Mouse (Mus musculus) megakaryocyte, adult 5-6 weeks (primary cell): ENCODE data around the gene Cyb5r4. TPM values are rescaled to one million over a fixed set of nuclear protein-coding genes. Genes with fewer than 3 reads are reported as not detected.
"Not testable (repeated sequence)": the region's sequence is repeated elsewhere in the genome, so short reads cannot be mapped to it uniquely, and the experiment has no call there.

Experiments used
- ATAC-seq: 2 replicates; pipeline ENCODE4 v1.8.0; 2016; ENCODE audit warnings: mild to moderate bottlenecking, inconsistent platforms; ENCODE audit not compliant: poor library complexity, severe bottlenecking
- total RNA-seq, 2 experiments: library from RNA; stranded (forward) in 1 of 2; stranded (reverse) in 1 of 2; fragments of 153-499, 151-499 nt in 1 of 2; fragments of 221-1000, 200-1000 nt in 1 of 2; gene quantifications; 2 replicates each; pipeline versions ENCODE4 v1.2.3 to v1.2.4; 2015 to 2017

Gene Cyb5r4
- total RNA-seq, 2 experiments from 2014 or later = 163 to 205 TPM

- no peak for ATAC-seq
Observed at GRCm38 (mm10) chr9:87015938-87016294, 5.9 kb upstream of the Cyb5r4 start.

GRCm38 (mm10) chr9:87025764-87026163 lies 4.0 kb downstream of the Cyb5r4 start:
- peak; percentile 59 for ATAC-seq

- peak; percentile 64 for ATAC-seq
Observed at GRCm38 (mm10) chr9:87027423-87028084, 5.7 kb downstream of the Cyb5r4 start.

GRCm38 (mm10) chr9:87032196-87032595 lies 10.4 kb downstream of the Cyb5r4 start:
- ATAC-seq = no peak

GRCm38 (mm10) chr9:87034831-87035580 lies 13.2 kb downstream of the Cyb5r4 start:
- no peak for ATAC-seq

GRCm38 (mm10) chr9:87049425-87049824 lies 27.6 kb downstream of the Cyb5r4 start:
- no peak for ATAC-seq

- no peak for ATAC-seq
Observed at GRCm38 (mm10) chr9:87055547-87056235, 33.9 kb downstream of the Cyb5r4 start.

- no peak for ATAC-seq
Observed at GRCm38 (mm10) chr9:87062337-87062736, 40.5 kb downstream of the Cyb5r4 start.

GRCm38 (mm10) chr9:87068160-87068559 lies 46.3 kb downstream of the Cyb5r4 start:
- ATAC-seq = peak; percentile 98

GRCm38 (mm10) chr9:87071566-87071965 lies 49.8 kb downstream of the Cyb5r4 start:
- ATAC-seq = not testable (repeated sequence)

GRCm38 (mm10) chr9:87077919-87078318 lies 56.1 kb downstream of the Cyb5r4 start:
- ATAC-seq = no peak

GRCm38 (mm10) chr9:87079511-87079910 lies 57.7 kb downstream of the Cyb5r4 start:
- ATAC-seq = no peak

- no peak for ATAC-seq
Observed at GRCm38 (mm10) chr9:87086991-87087390, 65.2 kb downstream of the Cyb5r4 start.

GRCm38 (mm10) chr9:87097989-87098388 lies 76.2 kb downstream of the Cyb5r4 start:
- no peak for ATAC-seq

- no peak for ATAC-seq
Observed at GRCm38 (mm10) chr9:87115019-87115418, 93.2 kb downstream of the Cyb5r4 start.

- no peak for ATAC-seq
Observed at GRCm38 (mm10) chr9:87115456-87115931, 93.7 kb downstream of the Cyb5r4 start.

GRCm38 (mm10) chr9:87115978-87116377 lies 94.2 kb downstream of the Cyb5r4 start:
- no peak for ATAC-seq

GRCm38 (mm10) chr9:87118996-87119395 lies 97.2 kb downstream of the Cyb5r4 start:
- no peak for ATAC-seq

- ATAC-seq = no peak
Observed at GRCm38 (mm10) chr9:87121956-87122493, 100.2 kb downstream of the Cyb5r4 start.

GRCm38 (mm10) chr9:87127046-87127445 lies 105.2 kb downstream of the Cyb5r4 start:
- peak; percentile 45; the same call in 1 of the 2 replicates for ATAC-seq
